Mouse (Mus musculus) heart, embryonic 16.5 days (tissue): ENCODE measurements around the gene Rpl39. TPM values are rescaled to one million over a fixed set of nuclear protein-coding genes. Genes with fewer than 3 reads are reported as not detected.

Experiments
- ATAC-seq: fragments of 200-750 bp; cut with Nextera tagmentation; replicated peaks from 2 replicates; pipeline ENCODE4 v1.8.0; 2017; ENCODE audit warnings: moderate number of reproducible peaks; ENCODE audit not compliant: insufficient read depth, low FRiP score; ENCODE audit errors: extremely low read depth
- H3K27ac ChIP-seq: fragments of 300-500 bp; sonication (generic); 2 replicates; pipeline ENCODE4 v1.5.1; 2014; ENCODE audit warnings: mild to moderate bottlenecking, low read length, control low read depth, moderate library complexity
- H3K27me3 ChIP-seq: fragments of 300-500 bp; sonication (generic); 2 replicates; pipeline ENCODE4 v1.6.1; 2014; ENCODE audit warnings: low read length, mixed read lengths; ENCODE audit not compliant: control insufficient read depth, insufficient read depth
- H3K36me3 ChIP-seq: fragments of 300-500 bp; sonication (generic); 2 replicates; pipeline ENCODE4 v1.6.1; 2014; ENCODE audit not compliant: control insufficient read depth, insufficient read depth
- H3K4me1 ChIP-seq: fragments of 300-500 bp; sonication (generic); 2 replicates; pipeline ENCODE4 v1.6.1; 2014; ENCODE audit warnings: low read length, mixed read lengths; ENCODE audit not compliant: control insufficient read depth, insufficient read depth
- H3K4me2 ChIP-seq: fragments of 300-500 bp; sonication (generic); 2 replicates; pipeline ENCODE4 v1.6.1; 2014; ENCODE audit warnings: low read depth, mild to moderate bottlenecking, control low read depth, low read length
- H3K4me3 ChIP-seq: fragments of 300-500 bp; sonication (generic); 2 replicates; pipeline ENCODE4 v1.5.1; 2014; ENCODE audit warnings: mild to moderate bottlenecking, control low read depth, low read length
- H3K9ac ChIP-seq: fragments of 300-500 bp; sonication (generic); 2 replicates; pipeline ENCODE4 v1.6.1; 2014; ENCODE audit warnings: low read length, control low read depth
- H3K9me3 ChIP-seq: fragments of 300-500 bp; sonication (generic); replicated peaks from 2 replicates; pipeline ENCODE4 v1.6.1; 2016; ENCODE audit warnings: low read length; ENCODE audit not compliant: control insufficient read depth
- WGBS: fragments of 180-500 bp; shearing (Covaris S2); extraction: QIAGEN DNeasy Blood & Tissue Kit; methylation state at CpG from one replicate; pipeline ENCODE4 v1.1.7; 2014; 5-methylcytosine and 5-hydroxymethylcytosine counted together
- polyA plus RNA-seq: library from polyadenylated mRNA; unstranded; fragments of >200 nt; fragmentation: Nextera tagmentation; extraction: Ambion mirVana; gene quantifications from 2 replicates; pipeline ENCODE4 v1.2.1, GENCODE M21; 2015

Rpl39 gene
- polyA plus RNA-seq, 1 experiment from 2014 or later: 275 TPM

DNA sequence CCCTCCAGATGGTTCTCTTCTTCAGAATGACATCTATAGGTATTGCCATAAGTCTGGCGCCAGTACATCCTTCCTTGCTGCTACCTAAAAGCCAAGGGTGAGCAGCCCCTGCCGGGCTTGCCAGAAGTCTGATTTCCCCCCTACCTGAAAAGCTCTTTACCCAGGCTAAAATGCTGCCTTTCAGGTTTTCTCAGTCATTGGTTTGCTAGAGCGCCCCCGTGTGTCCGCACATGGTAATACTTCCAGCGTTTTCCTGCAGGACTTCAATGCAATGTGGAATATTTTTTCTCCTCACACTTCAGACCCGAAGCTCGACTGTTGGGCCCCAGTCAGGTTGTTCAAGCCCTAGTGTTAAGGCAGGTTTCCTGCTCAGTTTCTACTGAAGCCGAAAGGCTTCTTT, 42.5 kb downstream of the Rpl39 start:
- H3K27me3 ChIP-seq: peaks cover 5% of the 10 kb centered on the region
- H3K27ac ChIP-seq: no peak overlapping the region
- H3K4me2 ChIP-seq: no peak overlapping the region
- H3K9ac ChIP-seq: no peak overlapping the region
- H3K4me1 ChIP-seq: no peaks in the 10 kb centered on the region
- 14% methylated on average over 9 of the region's 9 CpGs for WGBS
- H3K9me3 ChIP-seq: no peaks in the 10 kb centered on the region
- no peaks in the 10 kb centered on the region for H3K36me3 ChIP-seq
- ATAC-seq: no peak
- H3K4me3 ChIP-seq: no peak overlapping the region

Other genes starting within 250 kb of the Rpl39 start
- 137 and 144 TPM in 2 replicates for gene Ube2a, start 211.5 kb downstream of the Rpl39 start, polyA plus RNA-seq
- 19.4 and 20.4 TPM in 2 replicates for gene C330007P06Rik, start 211.3 kb downstream of the Rpl39 start, polyA plus RNA-seq
- gene Nkrf, start 182.5 kb downstream of the Rpl39 start, polyA plus RNA-seq: 0.63 and 0.72 TPM in 2 replicates
- gene Sept6, start 93.6 kb downstream of the Rpl39 start, polyA plus RNA-seq: 49.7 and 50.3 TPM in 2 replicates
- gene Sowahd, start 36.6 kb downstream of the Rpl39 start, polyA plus RNA-seq: 0.15 and 0.24 TPM in 2 replicates
- 13.5 and 13.6 TPM in 2 replicates for gene Upf3b, start 24.9 kb upstream of the Rpl39 start, polyA plus RNA-seq
- 10.3 and 13.2 TPM in 2 replicates for gene Nkap, start 41.4 kb upstream of the Rpl39 start, polyA plus RNA-seq
- gene Akap14, start 83.4 kb upstream of the Rpl39 start, polyA plus RNA-seq: 0.19 TPM in 1 of 2 replicates, not detected in the other
- gene Ndufa1, start 105.8 kb upstream of the Rpl39 start, polyA plus RNA-seq: 767 and 842 TPM in 2 replicates
- gene Rnf113a1, start 105.8 kb upstream of the Rpl39 start, polyA plus RNA-seq: 5.5 and 7.1 TPM in 2 replicates
- not detected in 2 replicates for gene Gm9, start 125.6 kb upstream of the Rpl39 start, polyA plus RNA-seq
- gene Rhox1, start 136.9 kb upstream of the Rpl39 start, polyA plus RNA-seq: not detected in 2 replicates
- gene Rhox2a, start 159.6 kb upstream of the Rpl39 start, polyA plus RNA-seq: not detected in 2 replicates
- gene Rhox3a, start 164.5 kb upstream of the Rpl39 start, polyA plus RNA-seq: not detected in 2 replicates
- gene Rhox4a, start 179.9 kb upstream of the Rpl39 start, polyA plus RNA-seq: 0.14 TPM in 1 of 2 replicates, not detected in the other